Mouse (Mus musculus) stomach, postnatal 0 days (tissue): Measurements from ENCODE around the gene Hpdl.

Source experiments
- CTCF ChIP-seq: IDR thresholded peaks from 2 replicates; pipeline ENCODE4 v1.5.1; 2016; ENCODE audit warnings: antibody characterized with exemption, low read depth, mild to moderate bottlenecking, moderate library complexity
- EP300 ChIP-seq: optimal IDR thresholded peaks from 2 replicates; pipeline ENCODE3; 2016; ENCODE audit warnings: antibody characterized with exemption

GRCm38 (mm10) chr4:116827819-116828218, 6.3 kb upstream of the Hpdl start:
- TF ChIP-seq CTCF: peak; percentile 86
- TF ChIP-seq EP300: no peak
